Mouse (Mus musculus) MEL (cell line): Measurements from ENCODE around the gene Trpm4. TPM values are rescaled to one million over a fixed set of nuclear protein-coding genes. Genes with fewer than 3 reads are reported as not detected.
"Not testable (repeated sequence)": the region's sequence is repeated elsewhere in the genome, so short reads cannot be mapped to it uniquely, and the experiment has no call there.

Source experiments
- DNase-seq: peaks from one replicate; pipeline ENCODE4 v3.0.0; 2011; ENCODE audit warnings: low read depth, low spot score
- H3K27ac ChIP-seq: 2 replicates; pipeline ENCODE4 v1.5.1; 2012; ENCODE audit warnings: low read depth, mild to moderate bottlenecking, control low read depth, low read length, moderate library complexity; ENCODE audit not compliant: control insufficient read depth
- H3K27me3 ChIP-seq, 2 experiments: fragments of 150-350 bp in 1 of 2; sonication (generic) in 1 of 2; 2 replicates each; pipeline ENCODE4 v1.6.1; 2012; ENCODE audit warnings: low read length in 2 of 2, mild to moderate bottlenecking in 2 of 2, improper control_type of control experiment in 1 of 2, moderate library complexity in 1 of 2; ENCODE audit not compliant: insufficient read depth in 2 of 2, control insufficient read depth in 1 of 2
- H3K36me3 ChIP-seq, 2 experiments: 2 replicates each; pipeline ENCODE4 v1.6.1; 2012 to 2014; ENCODE audit warnings: low read length in 2 of 2, improper control_type of control experiment in 1 of 2, inconsistent platforms in 1 of 2, mild to moderate bottlenecking in 1 of 2; ENCODE audit not compliant: insufficient read depth in 2 of 2, control insufficient read depth in 1 of 2
- H3K4me1 ChIP-seq, 2 experiments: fragments of 150-350 bp in 1 of 2; sonication (generic) in 1 of 2; 2 replicates each; pipeline ENCODE4 v1.6.1; 2012; ENCODE audit warnings: low read length in 2 of 2, improper control_type of control experiment in 1 of 2, mild to moderate bottlenecking in 1 of 2; ENCODE audit not compliant: insufficient read depth in 2 of 2, control insufficient read depth in 1 of 2
- H3K4me3 ChIP-seq, 2 experiments: fragments of 150-350 bp in 1 of 2; sonication (generic) in 1 of 2; 2 replicates each; pipeline ENCODE4 v1.5.1; 2012; ENCODE audit warnings: low read depth in 2 of 2, low read length in 2 of 2, mild to moderate bottlenecking in 2 of 2, moderate library complexity in 2 of 2, control low read depth in 1 of 2, improper control_type of control experiment in 1 of 2; ENCODE audit not compliant: control insufficient read depth in 1 of 2, insufficient read depth in 1 of 2
- H3K79me2 ChIP-seq: 2 replicates; pipeline ENCODE4 v1.6.1; 2012; ENCODE audit warnings: mild to moderate bottlenecking, low read length, moderate library complexity; ENCODE audit not compliant: control insufficient read depth, poor library complexity, insufficient read depth
- H3K9ac ChIP-seq: 2 replicates; pipeline ENCODE4 v1.6.1; 2012; ENCODE audit warnings: low read depth, mild to moderate bottlenecking, control low read depth, low read length, moderate library complexity; ENCODE audit not compliant: control insufficient read depth, poor library complexity, severe bottlenecking
- H3K9me3 ChIP-seq: fragments of 150-350 bp; sonication (generic); replicated peaks from 2 replicates; pipeline ENCODE4 v1.6.1; 2012; ENCODE audit warnings: mild to moderate bottlenecking, low read length, improper control_type of control experiment, moderate library complexity; ENCODE audit not compliant: insufficient read depth
- CHD1 ChIP-seq: IDR thresholded peaks from 2 replicates; pipeline ENCODE4 v1.6.1; 2012; ENCODE audit warnings: low read depth, mild to moderate bottlenecking, inconsistent platforms, low read length, improper control_type of control experiment
- E2F4 ChIP-seq: IDR thresholded peaks from 2 replicates; pipeline ENCODE4 v1.6.1; 2011; ENCODE audit warnings: low read depth, low read length, improper control_type of control experiment, borderline replicate concordance
- ELF1 ChIP-seq: IDR thresholded peaks from 2 replicates; pipeline ENCODE4 v1.6.1; 2014; ENCODE audit warnings: low read depth, mild to moderate bottlenecking, inconsistent platforms, low read length, improper control_type of control experiment, moderate library complexity
- EP300 ChIP-seq, 2 experiments: IDR thresholded peaks; 2 replicates each; pipeline ENCODE4 v1.6.1; 2011; ENCODE audit warnings: improper control_type of control experiment in 2 of 2, low read length in 2 of 2, low read depth in 1 of 2, mild to moderate bottlenecking in 1 of 2
- ETS1 ChIP-seq: IDR thresholded peaks from 2 replicates; pipeline ENCODE4 v1.6.1; 2012; ENCODE audit warnings: low read depth, mild to moderate bottlenecking, inconsistent platforms, low read length, improper control_type of control experiment, moderate library complexity
- GABPA ChIP-seq: IDR thresholded peaks from 2 replicates; pipeline ENCODE4 v1.6.1; 2012; ENCODE audit warnings: low read depth, mild to moderate bottlenecking, inconsistent platforms, low read length, improper control_type of control experiment, moderate library complexity
- GATA1 ChIP-seq: IDR thresholded peaks from 2 replicates; pipeline ENCODE4 v1.6.1; 2011; ENCODE audit warnings: low read depth, low read length, improper control_type of control experiment
- JUND ChIP-seq: IDR thresholded peaks from 2 replicates; pipeline ENCODE4 v1.6.1; 2011; ENCODE audit warnings: low read depth, mild to moderate bottlenecking, improper control_type of control experiment, low read length
- KAT2A ChIP-seq: conservative IDR thresholded peaks from 2 replicates; pipeline ENCODE4 v1.6.1; 2012; ENCODE audit warnings: low read depth, low read length, improper control_type of control experiment, inconsistent platforms
- MAFK ChIP-seq: IDR thresholded peaks from 2 replicates; pipeline ENCODE4 v1.6.1; 2011; ENCODE audit warnings: low read depth, mild to moderate bottlenecking, low read length, improper control_type of control experiment, borderline replicate concordance
- MEF2A ChIP-seq: IDR thresholded peaks from 2 replicates; pipeline ENCODE4 v1.6.1; 2014; ENCODE audit warnings: low read depth, mild to moderate bottlenecking, inconsistent platforms, low read length, improper control_type of control experiment; ENCODE audit not compliant: poor library complexity, insufficient replicate concordance, severe bottlenecking; ENCODE audit errors: extremely low read depth
- MYB ChIP-seq: IDR thresholded peaks from 2 replicates; pipeline ENCODE4 v1.6.1; 2011; ENCODE audit warnings: mild to moderate bottlenecking, low read depth, low read length, improper control_type of control experiment
- POLR2AphosphoS2 ChIP-seq: IDR thresholded peaks from 2 replicates; pipeline ENCODE4 v1.6.1; 2011; ENCODE audit warnings: low read length, improper control_type of control experiment
- POLR2AphosphoS5 ChIP-seq: IDR thresholded peaks from 2 replicates; pipeline ENCODE4 v1.6.1; 2012; ENCODE audit warnings: low read depth, borderline replicate concordance, mild to moderate bottlenecking, inconsistent platforms, low read length, moderate library complexity, mixed read lengths
- RCOR1 ChIP-seq: IDR thresholded peaks from 2 replicates; pipeline ENCODE4 v1.6.1; 2012; ENCODE audit warnings: low read depth, mild to moderate bottlenecking, inconsistent platforms, low read length, improper control_type of control experiment
- SMC3 ChIP-seq: IDR thresholded peaks from 2 replicates; pipeline ENCODE4 v1.6.1; 2011; ENCODE audit warnings: low read depth, low read length, improper control_type of control experiment
- TAL1 ChIP-seq: IDR thresholded peaks from 2 replicates; pipeline ENCODE4 v1.6.1; 2012; ENCODE audit warnings: mild to moderate bottlenecking, inconsistent platforms, low read length, moderate library complexity, mixed read lengths
- TBP ChIP-seq: IDR thresholded peaks from 2 replicates; pipeline ENCODE4 v1.8.0; 2011; ENCODE audit warnings: low read depth, low read length, improper control_type of control experiment
- TCF12 ChIP-seq: IDR thresholded peaks from 2 replicates; pipeline ENCODE4 v1.6.1; 2014; ENCODE audit warnings: low read depth, mild to moderate bottlenecking, inconsistent platforms, low read length, improper control_type of control experiment, moderate library complexity
- USF1 ChIP-seq: IDR thresholded peaks from 2 replicates; pipeline ENCODE4 v1.6.1; 2014; ENCODE audit warnings: low read depth, mild to moderate bottlenecking, inconsistent platforms, low read length, improper control_type of control experiment, moderate library complexity
- USF2 ChIP-seq, 2 experiments: IDR thresholded peaks; 2 replicates each; pipeline ENCODE4 v1.6.1; 2011 to 2012; ENCODE audit warnings: improper control_type of control experiment in 2 of 2, low read length in 2 of 2, borderline replicate concordance in 1 of 2, inconsistent platforms in 1 of 2, low read depth in 1 of 2, mild to moderate bottlenecking in 1 of 2; ENCODE audit not compliant: insufficient read depth in 1 of 2
- ZMIZ1 ChIP-seq: IDR thresholded peaks from 2 replicates; pipeline ENCODE4 v1.6.1; 2012; ENCODE audit warnings: low read depth, mild to moderate bottlenecking, inconsistent platforms, low read length, improper control_type of control experiment, moderate library complexity
- ZNF384 ChIP-seq: IDR thresholded peaks from 2 replicates; pipeline ENCODE4 v1.6.1; 2012; ENCODE audit warnings: low read depth, mild to moderate bottlenecking, inconsistent platforms, low read length, improper control_type of control experiment
- polyA plus RNA-seq, 2 experiments: library from polyadenylated mRNA; stranded (reverse) in 1 of 2; unstranded in 1 of 2; fragments of >175 nt in 1 of 2; fragments of >200 nt in 1 of 2; gene quantifications; 2 replicates each; pipeline versions ENCODE4 v1.2.1 to v1.2.4; 2012; ENCODE audit warnings: low replicate concordance in 2 of 2, low read depth in 1 of 2; ENCODE audit not compliant: insufficient read length in 2 of 2, insufficient read depth in 1 of 2, missing spikeins in 1 of 2
- total RNA-seq: library from RNA; depleted of rRNA; stranded (reverse); fragments of 300-350 nt; gene quantifications from 2 replicates; pipeline ENCODE4 v1.2.3, GENCODE M21; 2012

The Trpm4 gene
- total and polyA plus RNA-seq, 3 experiments, result 4.8 to 6.9 TPM; not detected in 1

GRCm38 (mm10) chr7:45257063-45257840 lies 76.3 kb downstream of the Trpm4 start:
- no peak overlapping the region for H3K4me3 ChIP-seq
- no peak overlapping the region for H3K27ac ChIP-seq
- H3K79me2 ChIP-seq, result no peaks in the 10 kb centered on the region
- TF ChIP-seq TCF12, result no peak
- TF ChIP-seq CHD1, result no peak
- no peak for TF ChIP-seq USF2 (IDR thresholded peaks at IDR 0.05; ENCODE audit: borderline replicate concordance in 1 of 2, insufficient read depth in 1 of 2, low read depth in 1 of 2, low read length in 2 of 2)
- no peak for TF ChIP-seq GABPA
- no peak for TF ChIP-seq ZMIZ1
- no peak for TF ChIP-seq TBP
- TF ChIP-seq RCOR1, result no peak
- TF ChIP-seq, all 39 proteins: peak for 0
- no peak overlapping the region for H3K9ac ChIP-seq
- H3K27me3 ChIP-seq, result peaks cover 12 to 22% of the 10 kb centered on the region in 2 experiments
- DNase-seq, result no peak
- no peaks in the 10 kb centered on the region for H3K4me1 ChIP-seq
- no peaks in the 10 kb centered on the region for H3K36me3 ChIP-seq
- no peaks in the 10 kb centered on the region for H3K9me3 ChIP-seq

- not testable (repeated sequence) for DNase-seq, H3K4me3 ChIP-seq, H3K9me3 ChIP-seq, H3K27ac ChIP-seq, H3K9ac ChIP-seq, H3K36me3 ChIP-seq, H3K79me2 ChIP-seq, H3K4me1 ChIP-seq
- H3K27me3 ChIP-seq, result peaks cover 12 to 25% of the 10 kb centered on the region in 2 experiments
These were observed 77.8 kb downstream of the Trpm4 start for GRCm38 (mm10) chr7:45255822-45256221.

- no peaks in the 10 kb centered on the region for H3K36me3 ChIP-seq
- no peak overlapping the region for H3K9ac ChIP-seq
- H3K27me3 ChIP-seq, result peaks cover 6 to 30% of the 10 kb centered on the region in 2 experiments
- no peak for TF ChIP-seq ELF1
- no peak for TF ChIP-seq TAL1
- no peak for TF ChIP-seq USF1
- no peak for TF ChIP-seq E2F4
- no peak for TF ChIP-seq GATA1
- no peak for TF ChIP-seq TCF12
- TF ChIP-seq JUND, result no peak
- no peak for TF ChIP-seq MAFK
- TF ChIP-seq MYB, result no peak
- TF ChIP-seq KAT2A, result no peak
- TF ChIP-seq ZNF384, result no peak
- no peak for TF ChIP-seq ZMIZ1
- no peak for TF ChIP-seq ETS1
- TF ChIP-seq POLR2AphosphoS2, result no peak
- TF ChIP-seq POLR2AphosphoS5, result no peak
- no peak for TF ChIP-seq EP300 (IDR thresholded peaks at IDR 0.05; ENCODE audit: low read depth in 1 of 2, low read length in 2 of 2)
- no peak for TF ChIP-seq SMC3
- TF ChIP-seq TBP, result no peak
- TF ChIP-seq MEF2A, result no peak
- no peak for TF ChIP-seq CHD1
- H3K4me1 ChIP-seq, result no peaks in the 10 kb centered on the region
- H3K79me2 ChIP-seq, result no peaks in the 10 kb centered on the region
- no peaks in the 10 kb centered on the region for H3K9me3 ChIP-seq
- H3K27ac ChIP-seq, result no peak overlapping the region
- DNase-seq, result no peak
- no peak overlapping the region for H3K4me3 ChIP-seq
These were observed 79.8 kb downstream of the Trpm4 start for GRCm38 (mm10) chr7:45253806-45254205.
